Mouse (Mus musculus) testis, postnatal 14 days (tissue): Measurements from ENCODE around the gene 4930568D16Rik.

ENCODE experiments used
- DNase-seq: peaks from one replicate; pipeline ENCODE4 v3.0.0; 2021; ENCODE audit warnings: low spot score

4930568D16Rik gene

DNA sequence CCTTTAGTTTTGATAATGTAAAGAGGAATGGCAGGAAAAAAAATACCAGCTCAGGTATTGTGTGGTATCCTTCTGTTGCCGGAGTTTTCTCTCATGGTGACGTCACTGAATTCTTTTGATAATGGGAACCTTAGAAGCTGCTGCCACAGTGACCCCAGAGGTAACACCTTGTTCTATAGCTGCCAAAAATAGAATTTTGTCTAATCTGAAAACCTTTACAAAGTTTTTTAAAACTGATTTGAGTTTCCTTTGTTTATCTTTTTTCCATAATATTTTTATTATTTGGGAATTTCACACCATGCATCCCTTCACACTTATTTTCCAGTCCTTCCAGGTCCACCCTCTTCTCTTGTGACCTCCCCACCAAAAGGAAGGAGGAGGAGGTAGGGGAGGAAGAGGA is at the start of gene 4930568D16Rik:
TSS of gene 4930568D16Rik (minus strand) at position 101 of the 400 bp plus-strand sequence.
- no peak for DNase-seq

- DNase-seq, result no peak
These were observed 49.7 kb upstream of the 4930568D16Rik start for GRCm38 (mm10) chr2:35417231-35417630.

GRCm38 (mm10) chr2:35416473-35416872 is 48.9 kb upstream of the 4930568D16Rik start:
- DNase-seq, result no peak

GRCm38 (mm10) chr2:35412810-35413209 is 45.3 kb upstream of the 4930568D16Rik start:
- no peak for DNase-seq

DNA sequence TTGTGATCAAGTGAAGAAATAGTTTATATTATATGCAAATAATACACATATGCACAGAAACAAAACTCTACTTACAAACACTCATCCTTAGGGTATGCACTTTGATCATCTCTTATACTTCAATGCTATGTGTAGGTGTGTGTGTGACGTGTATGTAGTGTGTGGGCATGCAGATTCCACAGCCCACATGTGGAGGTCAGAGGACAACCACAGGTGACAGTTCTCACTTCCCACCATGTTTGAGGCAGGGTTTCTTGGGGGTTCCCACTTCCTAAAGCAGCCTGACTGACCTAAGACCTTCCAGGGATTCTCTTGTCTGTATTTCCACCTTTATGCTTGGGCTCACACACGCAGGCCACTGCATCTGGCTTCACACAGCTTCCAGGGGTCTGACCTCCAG is 44.7 kb upstream of the 4930568D16Rik start:
- DNase-seq, result no peak

GRCm38 (mm10) chr2:35411640-35412190 is 44.2 kb upstream of the 4930568D16Rik start:
- DNase-seq, result no peak

- DNase-seq, result no peak
These were observed 41.9 kb upstream of the 4930568D16Rik start for GRCm38 (mm10) chr2:35409466-35409865.

DNA sequence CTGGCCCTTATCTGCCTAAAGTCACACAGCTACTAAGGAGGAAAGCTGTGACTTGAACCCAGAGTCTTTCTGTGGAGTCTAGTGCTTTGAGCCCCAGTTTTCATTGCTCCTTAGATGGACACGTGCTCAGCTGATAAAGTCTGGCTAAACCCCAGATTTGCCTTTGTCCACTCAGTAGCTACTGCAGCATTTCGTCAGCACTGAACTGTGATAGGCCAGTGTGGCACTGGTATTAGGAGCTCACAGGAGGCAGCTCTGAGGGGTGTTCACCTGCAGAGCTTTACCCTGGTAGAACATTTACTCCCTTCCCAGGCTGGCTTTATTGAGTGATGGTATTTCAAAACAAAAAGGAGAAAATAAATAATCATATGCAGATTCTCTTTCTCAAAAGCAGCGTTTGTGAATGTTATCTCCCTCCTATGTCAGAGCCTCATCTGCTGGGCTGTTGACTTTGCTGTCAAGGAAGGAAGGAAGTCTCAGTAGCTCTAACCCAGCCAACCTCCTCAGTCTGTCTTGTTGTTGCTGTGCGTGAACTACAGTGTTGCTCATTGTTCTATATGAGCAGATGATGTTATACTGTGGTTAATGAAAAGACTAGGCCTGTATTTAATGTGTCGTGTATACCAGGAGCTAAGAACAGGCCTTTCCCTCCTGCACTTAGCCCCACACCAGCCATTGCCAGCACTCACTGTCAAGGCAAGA is 41.0 kb upstream of the 4930568D16Rik start:
- DNase-seq, result no peak

DNA sequence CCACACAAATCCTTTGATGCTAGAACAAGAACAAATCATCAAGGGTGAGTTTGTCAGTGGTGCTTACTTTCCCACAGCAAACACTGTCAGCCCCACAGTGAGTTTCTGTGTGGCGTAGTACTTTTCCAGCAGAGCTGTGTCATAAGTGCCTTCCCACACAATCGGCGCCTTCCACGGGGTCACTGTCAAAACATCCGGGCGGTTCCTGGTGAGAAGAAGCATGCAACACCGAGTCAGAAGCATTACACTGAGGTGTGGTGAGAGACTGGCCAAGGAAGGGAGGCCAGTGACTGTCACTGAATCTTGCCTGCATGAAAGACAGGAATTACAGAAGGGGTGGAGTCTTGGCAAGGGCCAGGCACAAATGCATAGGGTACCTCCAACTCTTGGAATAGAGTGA is 40.3 kb upstream of the 4930568D16Rik start:
- DNase-seq, result no peak

DNA sequence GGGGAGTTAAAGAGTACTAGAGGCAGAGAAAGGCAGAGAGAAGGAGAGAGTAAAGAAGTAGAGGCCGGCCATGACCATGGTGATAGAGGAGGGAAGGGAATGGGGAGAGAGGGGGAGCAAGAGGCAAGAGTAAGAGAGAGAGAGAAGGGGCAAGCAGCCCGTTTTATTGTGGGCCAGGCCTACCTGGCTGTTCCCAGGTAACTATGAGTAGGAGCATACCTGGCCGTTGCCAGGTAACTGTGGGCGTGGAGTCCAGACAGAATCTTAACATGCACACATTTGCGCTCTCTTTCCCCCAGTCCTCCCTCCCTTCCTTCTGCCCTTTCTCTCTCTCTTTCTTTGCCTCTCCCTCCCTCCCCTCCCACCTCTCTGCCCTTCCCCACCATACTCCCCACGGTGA is 39.7 kb upstream of the 4930568D16Rik start:
- no peak for DNase-seq

GRCm38 (mm10) chr2:35406611-35407010 is 39.1 kb upstream of the 4930568D16Rik start:
- DNase-seq, result no peak

- DNase-seq, result no peak
These were observed 34.9 kb upstream of the 4930568D16Rik start for GRCm38 (mm10) chr2:35402391-35402790.

DNA sequence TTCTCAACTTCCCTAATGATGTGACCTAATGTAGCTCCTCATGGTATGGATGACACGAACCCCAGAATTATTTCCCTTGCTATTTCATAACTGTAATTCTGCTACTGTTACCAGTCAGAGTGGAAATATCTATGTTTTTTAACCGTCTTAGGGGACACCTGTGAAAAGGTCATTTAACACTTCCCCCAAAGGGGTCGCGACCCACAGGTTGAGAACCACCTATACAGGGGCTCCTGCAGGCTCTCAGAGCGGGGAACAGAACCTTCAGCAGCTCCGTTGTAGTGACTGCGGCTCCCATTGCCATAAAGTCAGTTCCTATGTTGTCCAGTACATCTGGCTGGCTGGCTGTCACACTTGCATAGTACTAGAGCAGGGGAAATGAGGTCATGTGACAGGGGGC is 33.2 kb upstream of the 4930568D16Rik start:
- no peak for DNase-seq

- no peak for DNase-seq
These were observed 30.8 kb upstream of the 4930568D16Rik start for GRCm38 (mm10) chr2:35398184-35398828.

- DNase-seq, result peak; percentile 28
These were observed 30.2 kb upstream of the 4930568D16Rik start for GRCm38 (mm10) chr2:35397590-35398173.

- no peak for DNase-seq
These were observed 29.6 kb upstream of the 4930568D16Rik start, which contains the start of gene 4930402F06Rik for GRCm38 (mm10) chr2:35397096-35397495. TSS of gene 4930402F06Rik (minus strand) at chr2:35397175.

GRCm38 (mm10) chr2:35385441-35385871 is 17.9 kb upstream of the 4930568D16Rik start:
- no peak for DNase-seq

GRCm38 (mm10) chr2:35379306-35379705 is 11.8 kb upstream of the 4930568D16Rik start:
- no peak for DNase-seq

GRCm38 (mm10) chr2:35377600-35377999 is 10.1 kb upstream of the 4930568D16Rik start:
- DNase-seq, result no peak

- no peak for DNase-seq
These were observed 5.5 kb upstream of the 4930568D16Rik start for GRCm38 (mm10) chr2:35373003-35373402.

- no peak for DNase-seq
These were observed 3.2 kb upstream of the 4930568D16Rik start for GRCm38 (mm10) chr2:35370686-35371085.

GRCm38 (mm10) chr2:35349184-35349583 is 18.3 kb downstream of the 4930568D16Rik start:
- DNase-seq, result no peak

DNA sequence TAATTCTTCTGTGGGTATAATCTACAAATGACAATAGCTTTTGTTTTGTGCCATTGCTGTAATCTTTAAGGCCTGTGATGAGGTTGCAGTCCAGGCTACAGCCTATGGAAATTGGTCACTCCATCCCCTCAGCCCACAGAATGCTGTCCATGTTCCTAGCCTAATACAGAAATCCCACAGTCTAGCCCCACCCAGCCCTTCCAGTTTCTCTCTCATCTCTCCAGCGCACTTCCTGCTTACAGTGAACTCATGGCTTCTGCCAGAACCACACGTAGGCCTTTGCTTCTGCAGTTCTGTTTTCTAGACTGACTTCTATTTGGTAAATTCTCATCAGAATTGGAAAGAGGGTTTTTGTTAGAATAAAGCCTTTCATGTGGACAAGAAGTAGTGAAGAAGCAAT is 21.5 kb downstream of the 4930568D16Rik start:
- DNase-seq, result no peak
